Mouse (Mus musculus): ENCODE data around the gene Clic3. TPM values are rescaled to one million over a fixed set of nuclear protein-coding genes. Genes with fewer than 3 reads are reported as not detected.

The Clic3 gene
- total and polyA plus RNA-seq, 3 experiments = 0.15 to 0.27 TPM; not detected in 1

GRCm38 (mm10) chr2:25487965-25488670 is 31.5 kb downstream of the Clic3 start:
- Histone ChIP-seq H3K36me3 (ENCODE audit: control insufficient read depth in 1 of 2, insufficient read depth in 2 of 2, low read length in 2 of 2) (no peaks in the 10 kb centered on the region), H3K4me3 (ENCODE audit: control insufficient read depth in 1 of 2, insufficient read depth in 1 of 2, low read depth in 2 of 2, low read length in 2 of 2) (no peak overlapping the region), H3K27ac (ENCODE audit: control insufficient read depth, low read depth, low read length) (no peak overlapping the region), H3K9ac (ENCODE audit: control insufficient read depth, low read depth, low read length, poor library complexity, severe bottlenecking) (no peak overlapping the region), H3K4me1 (ENCODE audit: control insufficient read depth in 1 of 2, insufficient read depth in 2 of 2, low read length in 2 of 2) (no peaks in the 10 kb centered on the region), H3K79me2 (ENCODE audit: control insufficient read depth, insufficient read depth, low read length, poor library complexity) (no peaks in the 10 kb centered on the region), H3K9me3 (replicated peaks; ENCODE audit: insufficient read depth, low read length) (no peaks in the 10 kb centered on the region), H3K27me3 (ENCODE audit: control insufficient read depth in 1 of 2, insufficient read depth in 2 of 2, low read length in 2 of 2) (peaks cover 2 to 10% of the 10 kb centered on the region in 2 experiments; a peak in 3 of 4 replicates)
- no peak for DNase-seq (ENCODE audit: low read depth, low spot score)
- TF ChIP-seq ZC3H11A (IDR thresholded peaks at IDR 0.05; ENCODE audit: low read depth, low read length) (no peak), GABPA (IDR thresholded peaks at IDR 0.05; ENCODE audit: low read depth, low read length) (no peak), CTCF (IDR thresholded peaks at IDR 0.05 in 2 of 3, conservative IDR thresholded peaks at IDR 0.05 in 1 of 3; ENCODE audit: control insufficient read depth in 1 of 3, insufficient read depth in 1 of 3, low read depth in 2 of 3, low read length in 3 of 3, poor library complexity in 1 of 3, severe bottlenecking in 1 of 3) (no peak), MAX (IDR thresholded peaks at IDR 0.05; ENCODE audit: low read length) (no peak), SIN3A (IDR thresholded peaks at IDR 0.05; ENCODE audit: low read length) (no peak), MAFK (IDR thresholded peaks at IDR 0.05; ENCODE audit: borderline replicate concordance, low read depth, low read length) (no peak), USF2 (IDR thresholded peaks at IDR 0.05; ENCODE audit: borderline replicate concordance in 1 of 2, insufficient read depth in 1 of 2, low read depth in 1 of 2, low read length in 2 of 2) (no peak), TCF12 (IDR thresholded peaks at IDR 0.05; ENCODE audit: low read depth, low read length) (no peak), POLR2AphosphoS2 (IDR thresholded peaks at IDR 0.05; ENCODE audit: low read length) (no peak), ETS1 (IDR thresholded peaks at IDR 0.05; ENCODE audit: low read depth, low read length) (no peak), GATA1 (IDR thresholded peaks at IDR 0.05; ENCODE audit: low read depth, low read length) (no peak)

GRCm38 (mm10) chr2:25488671-25489068 is 32.0 kb downstream of the Clic3 start:
- TF ChIP-seq MEF2A (IDR thresholded peaks at IDR 0.05; ENCODE audit: extremely low read depth, insufficient replicate concordance, low read depth, low read length, poor library complexity, severe bottlenecking) (no peak), E2F4 (IDR thresholded peaks at IDR 0.05; ENCODE audit: borderline replicate concordance, low read depth, low read length) (no peak), NRF1 (IDR thresholded peaks at IDR 0.05; ENCODE audit: insufficient read depth, low read depth, low read length, poor library complexity, severe bottlenecking) (no peak), JUND (IDR thresholded peaks at IDR 0.05; ENCODE audit: low read depth, low read length) (no peak), ELF1 (IDR thresholded peaks at IDR 0.05; ENCODE audit: low read depth, low read length) (no peak)
- Histone ChIP-seq H3K9ac (ENCODE audit: control insufficient read depth, low read depth, low read length, poor library complexity, severe bottlenecking) (no peak overlapping the region), H3K79me2 (ENCODE audit: control insufficient read depth, insufficient read depth, low read length, poor library complexity) (no peaks in the 10 kb centered on the region), H3K36me3 (ENCODE audit: control insufficient read depth in 1 of 2, insufficient read depth in 2 of 2, low read length in 2 of 2) (no peaks in the 10 kb centered on the region), H3K9me3 (replicated peaks; ENCODE audit: insufficient read depth, low read length) (no peaks in the 10 kb centered on the region), H3K4me1 (ENCODE audit: control insufficient read depth in 1 of 2, insufficient read depth in 2 of 2, low read length in 2 of 2) (no peaks in the 10 kb centered on the region), H3K4me3 (ENCODE audit: control insufficient read depth in 1 of 2, insufficient read depth in 1 of 2, low read depth in 2 of 2, low read length in 2 of 2) (no peak overlapping the region), H3K27ac (ENCODE audit: control insufficient read depth, low read depth, low read length) (no peak overlapping the region), H3K27me3 (ENCODE audit: control insufficient read depth in 1 of 2, insufficient read depth in 2 of 2, low read length in 2 of 2) (peaks cover 2 to 10% of the 10 kb centered on the region in 2 experiments; a peak in 3 of 4 replicates)
- DNase-seq (ENCODE audit: low read depth, low spot score) = no peak
